Mouse (Mus musculus): ENCODE results near the gene Magt1. TPM values are rescaled to one million over a fixed set of nuclear protein-coding genes. Genes with fewer than 3 reads are reported as not detected.
"Not testable (repeated sequence)": the region's sequence is repeated elsewhere in the genome, so short reads cannot be mapped to it uniquely, and the experiment has no call there.

Magt1 gene
- polyA plus RNA-seq, 1 experiment: 43.8 TPM

- peaks cover 8% of the 10 kb centered on the region for H3K4me1 ChIP-seq (ENCODE audit: control insufficient read depth, insufficient read depth, low read length)
- peak within 1 kb of the TSS; percentile 73 for H3K4me3 ChIP-seq (ENCODE audit: insufficient read depth, low read length)
- TF ChIP-seq CTCF (IDR thresholded peaks at IDR 0.05; ENCODE audit: low read depth, low read length) (peak; percentile 28; the same call in 1 of the 2 replicates), POLR2A (IDR thresholded peaks at IDR 0.05; ENCODE audit: borderline replicate concordance, low read depth, low read length) (no peak)
- peak within 1 kb of the TSS; percentile 90 for H3K27ac ChIP-seq (ENCODE audit: insufficient read depth, low read depth, low read length)
Observed at GRCm38 (mm10) chrX:106026418-106027342, 15.0 kb upstream of the Magt1 start, which contains the start of gene Atp7a. Gene Atp7a, plus strand, starts transcription at chrX:106027276.

GRCm38 (mm10) chrX:106017516-106017915 is 5.8 kb upstream of the Magt1 start:
- peak overlapping the region; percentile 47; the same call in 1 of the 2 replicates for H3K4me3 ChIP-seq (ENCODE audit: insufficient read depth, low read length)
- no peak for TF ChIP-seq POLR2A (IDR thresholded peaks at IDR 0.05; ENCODE audit: borderline replicate concordance, low read depth, low read length)
- TF ChIP-seq CTCF (IDR thresholded peaks at IDR 0.05; ENCODE audit: low read depth, low read length): no peak
- H3K27ac ChIP-seq (ENCODE audit: insufficient read depth, low read depth, low read length): no peak overlapping the region
- peaks cover 5% of the 10 kb centered on the region for H3K4me1 ChIP-seq (ENCODE audit: control insufficient read depth, insufficient read depth, low read length)

GRCm38 (mm10) chrX:106017102-106017501 is 5.4 kb upstream of the Magt1 start:
- Histone ChIP-seq H3K4me3 (ENCODE audit: insufficient read depth, low read length) (peak overlapping the region; percentile 47), H3K27ac (ENCODE audit: insufficient read depth, low read depth, low read length) (no peak overlapping the region), H3K4me1 (ENCODE audit: control insufficient read depth, insufficient read depth, low read length) (peaks cover 8% of the 10 kb centered on the region)
- TF ChIP-seq POLR2A (IDR thresholded peaks at IDR 0.05; ENCODE audit: borderline replicate concordance, low read depth, low read length) (no peak), CTCF (IDR thresholded peaks at IDR 0.05; ENCODE audit: low read depth, low read length) (no peak)

DNA sequence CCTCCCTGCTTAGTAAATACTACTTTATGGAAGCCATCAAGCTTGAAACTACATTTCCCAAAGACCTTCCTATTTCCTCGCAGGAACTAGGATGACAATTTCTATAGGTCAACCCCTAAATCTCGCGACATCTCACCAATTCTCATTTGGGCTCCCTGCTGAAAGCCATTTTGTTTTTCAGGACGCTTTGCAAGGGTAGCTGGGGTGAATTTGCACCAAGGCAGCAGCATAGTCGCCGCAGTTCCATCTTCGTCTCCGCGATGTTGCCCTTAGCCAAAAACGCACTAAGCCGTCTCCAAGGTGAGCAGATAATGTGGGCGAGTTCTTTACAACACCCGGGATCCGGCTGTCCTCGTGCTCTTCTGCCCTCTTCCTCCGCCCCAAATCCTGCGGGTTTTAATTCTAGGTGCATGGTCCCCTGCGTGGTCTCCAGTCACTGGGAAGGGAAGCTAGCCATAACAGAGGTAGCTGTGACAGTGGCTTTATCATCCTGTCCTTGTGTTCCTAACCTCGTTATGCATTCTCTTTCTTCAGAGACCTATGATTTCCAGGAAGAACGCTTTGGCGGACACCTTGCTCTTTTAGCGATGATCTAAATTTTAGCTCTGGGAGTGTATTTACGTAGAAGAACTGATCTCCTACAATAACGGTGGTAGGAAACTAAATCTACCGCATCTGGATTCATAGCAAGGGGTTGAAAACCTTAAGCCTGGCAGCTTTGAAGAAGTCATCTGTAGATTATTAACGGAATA is 4.0 kb upstream of the Magt1 start, which contains the start of gene Cox7b:
TSS of gene Cox7b (plus strand) at position 130 of the 752 bp plus-strand sequence.
- peaks cover 8% of the 10 kb centered on the region for H3K4me1 ChIP-seq (ENCODE audit: control insufficient read depth, insufficient read depth, low read length)
- TF ChIP-seq CTCF (IDR thresholded peaks at IDR 0.05; ENCODE audit: low read depth, low read length) (no peak), POLR2A (IDR thresholded peaks at IDR 0.05; ENCODE audit: borderline replicate concordance, low read depth, low read length) (no peak)
- peak within 1 kb of the TSS; percentile 91 for H3K27ac ChIP-seq (ENCODE audit: insufficient read depth, low read depth, low read length)

DNA sequence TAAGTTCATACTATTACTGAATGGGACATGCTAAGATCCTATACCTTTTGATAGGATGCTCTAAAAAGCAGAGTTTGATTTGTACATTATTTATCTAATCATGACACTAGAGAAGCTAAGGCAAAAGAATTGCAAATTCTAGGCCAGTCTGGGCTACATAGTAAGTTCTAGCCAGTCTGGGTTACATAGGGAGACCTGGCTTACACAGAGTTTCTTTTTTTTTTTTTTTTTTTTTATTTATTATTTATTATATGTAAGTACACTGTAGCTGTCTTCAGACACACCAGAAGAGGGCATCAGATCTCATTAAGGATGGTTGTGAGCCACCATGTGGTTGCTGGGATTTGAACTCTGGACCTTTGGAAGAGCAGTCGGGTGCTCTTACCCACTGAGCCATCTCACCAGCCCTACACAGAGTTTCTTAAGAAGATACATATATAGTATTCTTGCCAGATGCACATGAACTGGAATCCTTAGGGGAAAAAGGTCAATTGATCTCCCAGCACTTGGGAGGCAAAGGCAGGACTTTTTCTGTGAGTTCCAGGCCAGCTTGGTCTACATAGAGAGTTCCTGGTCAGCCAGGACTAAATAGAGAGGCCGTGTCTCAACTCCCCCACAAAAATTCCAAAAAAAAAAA is 3.2 kb upstream of the Magt1 start:
- H3K4me3 ChIP-seq (ENCODE audit: insufficient read depth, low read length): peak overlapping the region; percentile 23; the same call in 1 of the 2 replicates
- not testable (repeated sequence) for H3K27ac ChIP-seq (ENCODE audit: insufficient read depth, low read depth, low read length)

More for the DNA sequence above, 4.0 kb upstream of the Magt1 start, which contains the start of gene Cox7b:
- H3K4me3 ChIP-seq (ENCODE audit: insufficient read depth, low read length): peak within 1 kb of the TSS; percentile 93

DNA sequence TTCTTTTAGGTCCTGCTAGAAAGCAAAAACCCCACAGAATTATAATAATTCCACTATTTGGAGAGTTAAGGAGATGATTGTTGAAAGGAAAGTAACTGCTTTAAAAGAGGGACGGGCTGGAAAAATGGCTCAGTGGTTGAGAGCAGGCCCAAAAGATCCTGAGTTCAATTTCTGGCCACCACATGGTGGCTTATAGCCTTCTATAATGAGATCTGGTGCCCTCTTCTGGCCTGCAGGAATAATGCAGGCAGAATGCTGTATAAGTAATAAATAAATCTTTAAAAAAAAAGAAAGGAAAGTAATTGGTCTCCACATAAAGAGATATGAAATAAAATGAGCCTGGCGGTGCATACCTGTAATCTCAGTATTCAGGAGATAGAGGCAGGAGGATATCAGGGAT is 1.5 kb upstream of the Magt1 start:
- Histone ChIP-seq H3K4me1 (ENCODE audit: control insufficient read depth, insufficient read depth, low read length) (peaks cover 12% of the 10 kb centered on the region), H3K4me3 (ENCODE audit: insufficient read depth, low read length) (no peak overlapping the region), H3K27ac (ENCODE audit: insufficient read depth, low read depth, low read length) (no peak overlapping the region)
- no peak for TF ChIP-seq POLR2A (IDR thresholded peaks at IDR 0.05; ENCODE audit: borderline replicate concordance, low read depth, low read length)
- TF ChIP-seq CTCF (IDR thresholded peaks at IDR 0.05; ENCODE audit: low read depth, low read length): no peak

More for the DNA sequence above, 3.2 kb upstream of the Magt1 start:
- not testable (repeated sequence) for H3K4me1 ChIP-seq (ENCODE audit: control insufficient read depth, insufficient read depth, low read length)

- Histone ChIP-seq H3K27ac (ENCODE audit: insufficient read depth, low read depth, low read length) (peak overlapping the region; percentile 65), H3K4me3 (ENCODE audit: insufficient read depth, low read length) (peak overlapping the region; percentile 54; the same call in 1 of the 2 replicates), H3K4me1 (ENCODE audit: control insufficient read depth, insufficient read depth, low read length) (peaks cover 12% of the 10 kb centered on the region)
- TF ChIP-seq POLR2A (IDR thresholded peaks at IDR 0.05; ENCODE audit: borderline replicate concordance, low read depth, low read length) (no peak), CTCF (IDR thresholded peaks at IDR 0.05; ENCODE audit: low read depth, low read length) (no peak)
Observed at GRCm38 (mm10) chrX:106012559-106012958, 853 bp upstream of the Magt1 start.

DNA sequence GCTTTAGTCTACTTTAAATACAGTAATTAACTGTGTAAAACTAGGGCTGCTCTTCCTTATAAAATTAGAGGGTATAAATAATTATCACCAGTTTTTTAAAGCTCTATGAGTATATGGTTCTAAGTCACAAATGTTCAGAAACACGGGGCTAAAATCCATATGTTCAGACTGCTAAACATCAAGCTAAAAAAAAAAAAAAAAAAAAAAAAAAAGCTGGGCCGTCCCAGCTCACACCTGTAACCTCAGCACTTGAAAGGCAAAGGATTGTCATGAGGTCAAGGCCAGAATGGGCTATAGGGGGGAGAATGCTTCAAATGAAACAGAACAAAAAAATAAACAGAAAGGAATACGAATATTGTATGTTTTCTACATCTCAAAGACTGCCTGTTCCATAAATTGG is 944 bp downstream of the Magt1 start:
- TF ChIP-seq POLR2A (IDR thresholded peaks at IDR 0.05; ENCODE audit: borderline replicate concordance, low read depth, low read length): no peak
- no peak for TF ChIP-seq CTCF (IDR thresholded peaks at IDR 0.05; ENCODE audit: low read depth, low read length)
- H3K27ac ChIP-seq (ENCODE audit: insufficient read depth, low read depth, low read length): peak overlapping the region; percentile 90
- peak overlapping the region; percentile 95 for H3K4me3 ChIP-seq (ENCODE audit: insufficient read depth, low read length)
- peaks cover 8% of the 10 kb centered on the region for H3K4me1 ChIP-seq (ENCODE audit: control insufficient read depth, insufficient read depth, low read length)

- Histone ChIP-seq H3K4me3 (ENCODE audit: insufficient read depth, low read length) (no peak overlapping the region), H3K27ac (ENCODE audit: insufficient read depth, low read depth, low read length) (no peak overlapping the region), H3K4me1 (ENCODE audit: control insufficient read depth, insufficient read depth, low read length) (0 out of 2 replicates have a peak, but pooled peaks cover 2% of the 10 kb centered on the region)
- no peak for TF ChIP-seq POLR2A (IDR thresholded peaks at IDR 0.05; ENCODE audit: borderline replicate concordance, low read depth, low read length)
- no peak for TF ChIP-seq CTCF (IDR thresholded peaks at IDR 0.05; ENCODE audit: low read depth, low read length)
Observed at GRCm38 (mm10) chrX:106001605-106002004, 10.1 kb downstream of the Magt1 start.

- not testable (repeated sequence) for H3K4me3 ChIP-seq (ENCODE audit: insufficient read depth, low read length); H3K4me1 ChIP-seq (ENCODE audit: control insufficient read depth, insufficient read depth, low read length); H3K27ac ChIP-seq (ENCODE audit: insufficient read depth, low read depth, low read length)
Observed at GRCm38 (mm10) chrX:105957091-105957490, 54.6 kb downstream of the Magt1 start.

Data from bone marrow macrophage, adult 2 months (primary cell).